Mouse (Mus musculus) hindbrain, embryonic 10.5 days (tissue): Measurements from ENCODE around the gene Cd52. TPM values are rescaled to one million over a fixed set of nuclear protein-coding genes. Genes with fewer than 3 reads are reported as not detected.
A peak's percentile ranks its signal among the peaks of the same experiment; 100 is the strongest.

ENCODE experiments used
- DNase-seq: peaks from one replicate; pipeline ENCODE4 v3.0.0-alpha.2; 2017; ENCODE audit warnings: low spot score
- H3K27ac ChIP-seq: fragments of 300-500 bp; sonication (generic); 2 replicates; pipeline ENCODE4 v1.5.1; 2016; ENCODE audit warnings: mild to moderate bottlenecking, moderate library complexity
- H3K27me3 ChIP-seq: fragments of 300-500 bp; sonication (generic); 2 replicates; pipeline ENCODE4 v1.6.1; 2016; ENCODE audit warnings: mild to moderate bottlenecking; ENCODE audit not compliant: poor library complexity, insufficient read depth, severe bottlenecking
- H3K36me3 ChIP-seq: fragments of 300-500 bp; sonication (generic); 2 replicates; pipeline ENCODE4 v1.6.1; 2016; ENCODE audit warnings: mild to moderate bottlenecking, moderate library complexity
- H3K4me1 ChIP-seq: fragments of 300-500 bp; sonication (generic); replicated peaks from 2 replicates; pipeline ENCODE4 v1.6.1; 2016; ENCODE audit warnings: mild to moderate bottlenecking
- H3K4me3 ChIP-seq: fragments of 300-500 bp; sonication (generic); 2 replicates; pipeline ENCODE4 v1.5.1; 2016; ENCODE audit warnings: mild to moderate bottlenecking, moderate library complexity
- H3K9me3 ChIP-seq: fragments of 300-500 bp; sonication (generic); 2 replicates; pipeline ENCODE4 v1.6.1; 2016; ENCODE audit warnings: mild to moderate bottlenecking, moderate library complexity
- WGBS: fragments of 180-500 bp; shearing (Covaris S2); methylation state at CpG from one replicate; pipeline ENCODE4 v1.1.7; 2016; 5-methylcytosine and 5-hydroxymethylcytosine counted together
- polyA plus RNA-seq: library from polyadenylated mRNA; unstranded; fragments of >200 nt; fragmentation: Nextera tagmentation; extraction: Ambion mirVana; gene quantifications from 2 replicates; pipeline ENCODE4 v1.2.1, GENCODE M21; 2016

The Cd52 gene
- polyA plus RNA-seq, 1 experiment from 2014 or later: 5.5 TPM

DNA sequence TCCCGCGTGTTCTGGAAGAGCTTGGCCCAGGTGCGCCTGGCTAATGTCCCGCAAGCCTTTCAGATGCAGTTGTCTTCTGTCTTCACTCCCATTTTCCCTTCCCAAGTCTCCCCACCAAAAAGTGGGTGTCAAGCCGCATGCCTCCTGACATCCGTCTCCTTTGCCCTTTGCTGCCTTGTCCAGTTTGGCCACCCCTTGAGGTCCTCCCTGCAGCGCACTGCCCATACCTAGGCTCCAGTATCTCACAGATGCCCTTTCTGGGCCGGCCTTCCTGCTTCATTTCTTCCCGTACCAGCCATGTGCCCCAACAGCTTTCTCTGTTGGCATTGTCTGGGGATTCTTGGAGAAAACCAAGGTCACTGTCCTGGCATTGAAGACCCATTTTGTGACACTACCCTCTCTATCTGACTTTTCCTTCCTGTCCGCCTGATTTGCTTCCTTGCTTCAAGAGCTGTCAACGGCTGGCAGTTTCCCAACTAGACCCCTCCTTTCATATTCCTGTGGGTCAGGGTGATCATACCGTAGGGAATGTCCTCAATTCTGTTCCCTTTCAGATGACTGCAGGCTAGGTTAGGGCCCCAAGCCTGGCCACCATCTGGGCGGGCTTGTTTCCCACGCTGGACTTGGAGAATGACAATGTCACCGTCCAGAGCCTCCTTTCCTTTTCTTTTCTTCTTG, 30.6 kb upstream of the Cd52 start:
- Histone ChIP-seq H3K9me3 (no peaks in the 10 kb centered on the region), H3K27me3 (no peaks in the 10 kb centered on the region), H3K4me3 (no peak overlapping the region), H3K4me1 (peaks cover 58% of the 10 kb centered on the region), H3K36me3 (peaks cover 19% of the 10 kb centered on the region), H3K27ac (no peak overlapping the region)
- DNase-seq: no peak
- 90% methylated on average over 15 of the region's 15 CpGs for WGBS

DNA sequence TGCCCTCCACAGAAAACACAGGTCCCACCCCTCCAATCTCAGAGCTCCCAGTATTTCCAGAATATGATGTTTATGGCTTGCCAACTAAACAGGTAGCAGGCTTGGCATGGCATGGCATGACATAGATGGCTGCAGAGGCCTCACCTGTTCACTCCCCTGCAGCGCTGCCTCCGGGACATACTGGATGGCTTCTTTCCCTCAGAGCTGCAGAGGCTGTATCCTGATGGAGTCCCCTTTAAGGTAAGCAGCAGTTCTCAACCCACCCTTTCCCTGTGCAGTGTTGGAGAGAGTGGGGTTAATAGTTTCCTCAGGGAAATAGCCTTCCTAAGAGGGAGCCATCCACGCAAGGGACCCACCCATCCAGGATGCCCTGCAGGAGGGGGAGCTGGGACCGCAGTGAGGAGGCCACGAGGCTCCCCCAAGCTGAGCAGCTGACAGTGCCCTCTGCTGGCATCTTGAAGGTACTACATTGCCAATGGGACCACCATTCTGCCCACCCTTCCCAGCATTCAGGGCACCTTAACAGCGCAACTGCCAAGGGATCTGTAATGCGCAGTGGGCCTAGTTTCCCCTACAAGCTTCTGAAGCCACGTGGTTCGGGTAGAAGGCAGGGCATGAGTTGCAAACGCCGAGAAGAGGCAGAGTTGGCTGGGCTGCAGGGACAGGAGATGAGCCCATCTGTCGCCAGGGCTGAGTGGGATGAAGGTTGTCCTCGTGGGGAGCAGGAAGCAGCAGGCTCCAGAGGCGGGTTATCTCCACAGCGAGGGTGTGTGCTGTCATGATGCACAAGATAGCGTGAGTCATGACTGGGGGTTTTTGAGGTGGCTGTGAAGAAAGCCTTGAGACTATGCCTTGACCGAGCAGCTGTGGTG, 29.0 kb upstream of the Cd52 start:
- Histone ChIP-seq H3K9me3 (no peaks in the 10 kb centered on the region), H3K27ac (0 out of 2 replicates have a peak overlapping the region, but pooled peaks have one; percentile 50), H3K4me3 (no peak overlapping the region), H3K27me3 (no peaks in the 10 kb centered on the region), H3K36me3 (0 out of 2 replicates have a peak, but pooled peaks cover 11% of the 10 kb centered on the region), H3K4me1 (peaks cover 60% of the 10 kb centered on the region)
- DNase-seq: peak; percentile 68
- 28% methylated on average over 17 of the region's 17 CpGs for WGBS

DNA sequence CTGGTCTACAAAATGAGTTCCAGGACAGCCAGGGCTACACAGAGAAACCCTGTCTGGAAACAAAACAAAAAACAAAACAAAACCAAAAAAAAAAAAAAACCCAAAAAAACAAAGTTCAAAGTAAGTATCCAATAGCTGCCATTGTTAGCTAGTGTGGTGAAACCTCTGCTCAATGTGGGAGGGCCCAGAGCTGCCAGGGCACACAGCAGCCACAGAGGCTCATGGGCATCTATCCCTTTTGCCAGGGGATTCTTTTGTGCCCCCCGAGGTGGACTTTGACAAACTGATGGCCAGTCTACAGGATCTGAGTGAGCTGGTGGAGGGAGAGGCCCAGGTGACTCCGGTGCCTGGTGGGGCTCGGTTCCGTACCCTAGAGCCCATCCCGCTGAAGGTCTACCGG, 28.3 kb upstream of the Cd52 start:
- Histone ChIP-seq H3K27ac (no peak overlapping the region), H3K4me3 (no peak overlapping the region), H3K36me3 (0 out of 2 replicates have a peak, but pooled peaks cover 11% of the 10 kb centered on the region), H3K9me3 (no peaks in the 10 kb centered on the region), H3K27me3 (no peaks in the 10 kb centered on the region), H3K4me1 (peaks cover 60% of the 10 kb centered on the region)
- 92% methylated on average over 6 of the region's 6 CpGs for WGBS
- DNase-seq: no peak

DNA sequence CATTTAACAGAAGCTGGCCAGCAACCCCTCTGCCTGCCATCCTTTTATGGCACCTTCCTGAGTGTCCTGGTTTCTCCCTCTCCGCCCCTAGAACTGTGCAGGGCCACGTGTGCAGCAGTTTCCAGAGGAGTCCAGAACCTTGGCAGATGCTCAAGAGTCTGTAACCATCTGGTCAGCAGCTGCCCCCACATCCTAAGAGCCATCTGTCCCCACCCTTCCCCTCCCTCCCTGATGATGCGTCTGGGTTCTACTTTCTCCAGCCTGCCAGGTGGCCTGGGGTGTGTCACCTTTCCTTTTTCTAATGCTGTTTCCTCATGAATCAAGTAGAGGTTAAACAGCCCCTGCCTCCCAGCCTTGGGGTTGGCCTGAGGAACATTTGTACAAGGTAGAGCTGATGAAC, 27.4 kb upstream of the Cd52 start:
- no peaks in the 10 kb centered on the region for H3K27me3 ChIP-seq
- H3K4me1 ChIP-seq: peaks cover 55% of the 10 kb centered on the region
- H3K36me3 ChIP-seq: 0 out of 2 replicates have a peak, but pooled peaks cover 11% of the 10 kb centered on the region
- H3K27ac ChIP-seq: no peak overlapping the region
- WGBS: 66% methylated on average over 3 of the region's 3 CpGs
- no peaks in the 10 kb centered on the region for H3K9me3 ChIP-seq
- DNase-seq: no peak
- H3K4me3 ChIP-seq: no peak overlapping the region

DNA sequence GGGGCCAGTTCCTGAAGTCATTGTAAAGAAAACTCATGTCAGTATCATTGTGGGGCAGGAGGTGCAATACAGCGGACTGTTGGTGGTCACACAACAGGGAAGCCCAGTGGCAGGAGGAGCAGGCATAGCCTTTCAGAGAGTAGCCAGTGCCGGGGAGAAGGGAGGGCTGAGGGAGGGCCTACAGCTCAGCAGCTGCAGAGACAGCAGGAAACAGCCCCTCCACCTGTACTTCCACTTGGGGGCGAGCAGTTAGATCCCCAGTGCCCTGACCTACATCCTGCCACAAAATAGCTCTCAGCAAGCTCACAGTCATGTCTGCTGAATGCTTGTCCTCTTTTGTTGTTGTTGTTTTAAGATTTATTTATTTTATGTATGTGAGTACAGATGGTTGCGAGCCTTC, 26.7 kb upstream of the Cd52 start:
- Histone ChIP-seq H3K4me3 (no peak overlapping the region), H3K27ac (peak overlapping the region; percentile 51; the same call in 1 of the 2 replicates), H3K9me3 (no peaks in the 10 kb centered on the region), H3K27me3 (no peaks in the 10 kb centered on the region), H3K4me1 (peaks cover 48% of the 10 kb centered on the region), H3K36me3 (0 out of 2 replicates have a peak, but pooled peaks cover 11% of the 10 kb centered on the region)
- DNase-seq: no peak
- WGBS: 47% methylated on average over 4 of the region's 4 CpGs

DNA sequence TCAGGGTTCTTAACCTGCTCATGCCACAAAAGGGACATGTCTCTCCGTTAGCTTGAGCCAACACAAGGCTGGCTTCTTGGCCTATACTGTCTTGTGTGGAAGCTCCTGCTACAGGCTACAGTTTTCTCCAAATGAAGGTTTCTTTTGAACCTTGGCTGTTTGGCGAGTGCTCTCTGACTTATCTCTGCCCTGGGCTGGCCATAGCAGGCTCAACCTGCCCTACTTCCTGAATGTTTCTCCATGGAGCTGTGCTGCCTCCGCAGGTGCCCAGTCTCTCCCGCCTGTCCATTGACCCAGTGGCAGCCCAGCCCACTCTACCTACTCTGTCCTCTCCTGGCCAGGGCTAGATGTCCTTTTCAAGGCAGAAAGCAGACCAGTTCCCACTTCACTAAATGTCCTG, 26.0 kb upstream of the Cd52 start:
- H3K4me3 ChIP-seq: no peak overlapping the region
- peaks cover 47% of the 10 kb centered on the region for H3K4me1 ChIP-seq
- H3K27ac ChIP-seq: no peak overlapping the region
- no peaks in the 10 kb centered on the region for H3K9me3 ChIP-seq
- H3K27me3 ChIP-seq: no peaks in the 10 kb centered on the region
- no peak for DNase-seq
- 0 out of 2 replicates have a peak, but pooled peaks cover 6% of the 10 kb centered on the region for H3K36me3 ChIP-seq
- WGBS: 87% methylated on average over 4 of the region's 4 CpGs

DNA sequence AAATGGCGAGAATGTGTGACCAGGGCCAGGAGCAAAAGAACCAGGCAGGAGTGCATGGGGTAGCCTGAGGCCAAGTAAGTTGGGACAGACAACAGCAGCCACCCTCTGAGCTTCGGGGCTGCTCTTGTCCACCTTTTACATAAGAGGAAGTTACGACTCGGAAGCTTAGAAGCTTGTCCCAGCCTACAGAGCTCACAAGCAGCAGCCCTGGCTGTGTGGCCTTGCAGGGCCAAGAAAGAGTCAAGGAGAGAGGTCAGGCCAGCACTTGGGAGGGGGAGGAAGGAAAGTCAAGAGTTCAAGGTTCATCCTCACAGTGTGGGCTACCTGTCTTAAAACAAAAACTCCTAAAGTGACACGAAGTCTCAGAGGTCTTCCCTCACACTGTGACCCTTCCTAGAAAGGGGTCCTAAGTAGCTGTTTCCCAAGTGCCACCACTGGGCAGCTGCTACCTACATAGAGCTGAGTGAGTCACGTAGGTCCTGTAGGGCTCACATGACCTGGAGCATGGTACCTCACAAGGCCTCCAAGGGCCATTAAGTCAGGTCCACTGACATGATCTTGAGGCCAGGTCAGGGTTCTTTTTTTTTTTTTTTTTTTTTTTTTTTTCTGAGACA, 25.4 kb upstream of the Cd52 start:
- Histone ChIP-seq H3K4me3 (no peak overlapping the region), H3K36me3 (0 out of 2 replicates have a peak, but pooled peaks cover under 1% of the 10 kb centered on the region), H3K9me3 (no peaks in the 10 kb centered on the region), H3K4me1 (peaks cover 53% of the 10 kb centered on the region), H3K27ac (0 out of 2 replicates have a peak overlapping the region, but pooled peaks have one; percentile 53), H3K27me3 (no peaks in the 10 kb centered on the region)
- WGBS: 80% methylated on average over 6 of the region's 6 CpGs
- DNase-seq: no peak

DNA sequence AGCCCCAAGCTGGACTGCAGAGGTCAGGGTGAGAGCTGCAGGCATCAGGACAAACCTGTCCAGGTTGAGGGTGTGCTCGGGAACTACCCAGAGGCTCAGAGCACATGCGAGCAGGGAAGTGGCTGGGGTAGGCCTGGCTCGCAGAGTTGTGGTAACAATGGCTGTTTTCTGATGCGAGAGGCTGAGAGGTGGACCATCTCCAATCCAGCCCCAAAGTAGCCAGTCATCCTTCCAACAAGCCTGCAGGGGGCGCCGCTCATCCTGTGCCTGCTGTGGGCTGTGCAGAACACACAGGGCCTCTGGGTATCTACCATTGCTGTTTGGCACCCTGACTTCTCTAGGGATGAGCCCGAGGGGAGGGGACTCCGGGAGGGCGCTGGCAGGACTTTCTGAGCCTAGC, 24.8 kb upstream of the Cd52 start:
- H3K4me3 ChIP-seq: no peak overlapping the region
- whole genome bisulfite sequencing: 64% methylated on average over 9 of the region's 9 CpGs
- peak; percentile 43 for DNase-seq
- no peaks in the 10 kb centered on the region for H3K9me3 ChIP-seq
- H3K4me1 ChIP-seq: peaks cover 53% of the 10 kb centered on the region
- no peaks in the 10 kb centered on the region for H3K36me3 ChIP-seq
- peak overlapping the region; percentile 53; the same call in 1 of the 2 replicates for H3K27ac ChIP-seq
- H3K27me3 ChIP-seq: no peaks in the 10 kb centered on the region

DNA sequence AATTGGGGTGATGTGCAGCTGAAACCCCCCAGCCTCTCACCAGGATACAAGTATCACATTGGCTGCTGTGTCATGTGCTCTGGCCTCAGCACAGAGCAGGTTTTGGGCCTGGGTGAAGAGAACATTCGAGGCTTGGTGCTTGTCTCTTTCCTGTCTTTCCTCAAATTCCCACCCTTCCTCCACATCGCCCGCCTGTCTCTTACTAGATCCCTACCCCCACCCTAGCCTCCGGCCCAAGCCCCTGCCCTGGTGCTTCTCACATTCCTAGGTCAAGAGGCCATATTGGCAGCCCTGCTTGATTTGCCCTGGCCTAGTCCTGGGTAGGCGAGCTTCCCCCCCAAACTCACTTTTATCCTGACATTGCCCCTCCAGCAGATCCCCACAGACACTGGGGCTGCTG, 24.2 kb upstream of the Cd52 start:
- Histone ChIP-seq H3K4me1 (peaks cover 50% of the 10 kb centered on the region), H3K4me3 (no peak overlapping the region)

DNA sequence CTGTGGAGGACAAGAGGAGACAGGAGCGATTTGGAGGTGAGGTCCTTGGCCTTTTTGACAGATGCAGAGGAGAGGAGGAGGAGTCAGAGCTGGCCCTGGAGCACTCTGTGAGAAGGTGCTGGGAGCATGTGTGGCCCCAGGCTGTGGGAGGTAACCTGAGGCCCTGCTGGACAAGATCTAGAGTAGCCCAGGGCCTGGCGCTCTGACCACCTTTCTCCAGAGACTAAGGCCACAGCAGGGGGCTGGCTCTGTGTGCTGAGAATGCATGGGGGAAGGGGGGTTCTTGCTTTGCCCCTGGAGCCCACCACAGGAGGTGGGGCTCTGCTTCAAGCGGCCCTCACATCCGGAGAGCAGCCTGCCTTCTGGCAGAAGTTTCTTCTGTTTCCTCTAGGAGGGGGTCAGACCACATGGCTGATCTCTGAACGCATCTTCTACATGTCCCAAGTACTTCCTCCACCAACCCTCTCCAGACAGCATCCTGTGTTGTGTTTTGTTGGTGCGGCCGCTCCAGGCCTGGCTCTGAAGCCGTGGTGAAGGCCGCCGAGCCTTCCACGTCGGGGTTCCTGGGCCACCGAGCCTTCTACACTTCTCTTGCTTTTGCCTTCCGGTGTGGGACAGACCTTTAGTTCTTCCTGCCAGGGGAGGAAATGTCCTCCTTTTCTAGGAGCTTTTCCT, 23.4 kb upstream of the Cd52 start:
- Histone ChIP-seq H3K4me1 (peaks cover 52% of the 10 kb centered on the region), H3K27ac (peak overlapping the region; percentile 53; the same call in 1 of the 2 replicates), H3K9me3 (no peaks in the 10 kb centered on the region), H3K36me3 (no peaks in the 10 kb centered on the region), H3K4me3 (no peak overlapping the region), H3K27me3 (no peaks in the 10 kb centered on the region)
- DNase-seq: no peak
- WGBS: 69% methylated on average over 14 of the region's 14 CpGs

More for the DNA sequence above, 24.2 kb upstream of the Cd52 start:
- Histone ChIP-seq H3K9me3 (no peaks in the 10 kb centered on the region), H3K27me3 (no peaks in the 10 kb centered on the region), H3K36me3 (no peaks in the 10 kb centered on the region), H3K27ac (peak overlapping the region; percentile 53)
- WGBS: 62% methylated on average over 5 of the region's 5 CpGs
- no peak for DNase-seq

DNA sequence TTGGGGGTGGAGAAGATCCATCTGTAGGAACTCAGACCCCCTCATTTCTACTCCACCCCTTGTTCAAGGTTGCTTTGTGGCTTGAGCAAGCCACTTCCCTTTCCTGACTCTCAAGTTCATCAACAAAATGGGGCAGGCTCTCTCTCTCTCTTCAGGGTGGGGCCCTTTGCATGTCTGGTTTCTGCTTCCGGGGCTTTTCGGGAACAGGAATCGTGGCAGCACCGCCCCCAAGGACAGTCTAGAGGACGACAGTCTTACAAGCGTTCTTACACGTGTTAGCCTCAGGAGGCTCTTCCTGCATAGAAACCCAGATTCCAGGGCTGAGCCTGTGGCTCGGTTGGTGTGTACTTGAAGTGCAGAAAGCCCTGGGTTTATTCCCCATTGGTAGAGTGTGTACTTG, 22.1 kb upstream of the Cd52 start:
- H3K27me3 ChIP-seq: no peaks in the 10 kb centered on the region
- H3K4me3 ChIP-seq: no peak overlapping the region
- H3K9me3 ChIP-seq: no peaks in the 10 kb centered on the region
- H3K4me1 ChIP-seq: peaks cover 61% of the 10 kb centered on the region
- WGBS: 79% methylated on average over 8 of the region's 8 CpGs
- no peak overlapping the region for H3K27ac ChIP-seq
- H3K36me3 ChIP-seq: no peaks in the 10 kb centered on the region
- DNase-seq: no peak

DNA sequence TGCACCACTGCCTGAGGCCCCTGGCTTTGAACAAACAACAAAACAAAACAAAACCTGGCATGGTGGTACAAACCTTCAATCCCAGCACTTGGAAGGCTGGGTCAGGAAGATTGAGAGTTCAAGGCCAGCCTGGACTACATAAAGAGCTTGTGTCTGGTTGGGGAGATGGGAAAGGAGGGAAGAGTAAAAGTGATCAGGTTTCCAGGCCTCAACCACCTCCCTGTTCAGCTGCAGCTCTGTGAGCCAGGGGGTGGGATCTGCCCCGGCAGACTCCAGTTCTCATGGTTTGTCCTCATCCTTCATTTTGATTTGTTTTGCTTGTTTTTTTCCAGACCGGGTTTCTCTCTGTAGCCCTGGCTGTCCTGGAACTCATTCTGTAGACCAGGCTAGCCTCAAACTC, 21.6 kb upstream of the Cd52 start:
- no peaks in the 10 kb centered on the region for H3K27me3 ChIP-seq
- no peak for DNase-seq
- peaks cover 56% of the 10 kb centered on the region for H3K4me1 ChIP-seq
- H3K9me3 ChIP-seq: no peaks in the 10 kb centered on the region
- no peak overlapping the region for H3K4me3 ChIP-seq
- H3K36me3 ChIP-seq: no peaks in the 10 kb centered on the region
- H3K27ac ChIP-seq: no peak overlapping the region
- WGBS: 87% methylated on average over 2 of the region's 2 CpGs
